Mouse (Mus musculus) cerebellum, postnatal 36 days (tissue): ENCODE results near the gene Il17f.
"Not testable (repeated sequence)": the region's sequence is repeated elsewhere in the genome, so short reads cannot be mapped to it uniquely, and the experiment has no call there.

Experiments used
- DNase-seq, 2 experiments: peaks; one replicate each; pipeline ENCODE4 v3.0.0; 2021 to 2022; ENCODE audit warnings: mixed read lengths in 2 of 2

The Il17f gene

DNA sequence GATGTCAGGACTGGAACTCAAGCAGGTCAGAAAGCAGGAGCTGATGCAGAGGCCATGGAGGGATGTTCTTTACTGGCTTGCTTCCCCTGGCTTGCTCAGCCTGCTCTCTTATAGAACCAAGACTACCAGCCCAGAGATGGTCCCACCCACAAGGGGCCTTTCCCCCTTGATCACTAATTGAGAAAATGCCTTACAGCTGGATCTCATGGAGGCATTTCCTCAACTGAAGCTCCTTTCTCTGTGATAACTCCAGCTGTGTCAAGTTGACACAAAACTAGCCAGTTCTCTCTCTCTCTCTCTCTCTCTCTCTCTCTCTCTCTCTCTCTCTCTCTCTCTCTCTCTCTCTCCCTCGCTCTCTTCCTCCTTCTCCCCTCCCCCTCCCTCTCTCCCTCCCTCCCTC lies at the start of gene Il17f:
Gene Il17f, minus strand, starts transcription at position 101 of the 400 bp plus-strand sequence.
- not testable (repeated sequence) for DNase-seq

DNA sequence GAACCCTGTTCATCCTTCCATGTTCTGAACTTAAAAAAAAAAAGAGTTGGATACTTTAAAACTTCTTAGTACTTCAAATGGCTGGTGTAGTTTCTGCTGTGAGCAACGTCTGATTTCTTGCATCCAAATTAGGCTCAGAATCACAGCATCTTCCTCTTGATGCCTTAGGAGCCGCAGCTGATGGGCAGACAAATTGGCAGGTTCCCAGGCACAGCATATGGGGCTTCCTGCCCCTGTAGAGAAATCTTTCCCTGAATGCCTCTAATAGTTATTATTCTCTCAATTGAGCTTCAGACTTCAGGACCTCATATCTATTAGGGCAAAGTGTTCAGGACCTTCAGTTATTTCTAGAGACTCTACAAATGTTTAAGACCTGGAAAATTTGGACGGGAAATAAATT lies 49.5 kb upstream of the Il17f start:
- DNase-seq = peak; percentile 81 to 82

DNA sequence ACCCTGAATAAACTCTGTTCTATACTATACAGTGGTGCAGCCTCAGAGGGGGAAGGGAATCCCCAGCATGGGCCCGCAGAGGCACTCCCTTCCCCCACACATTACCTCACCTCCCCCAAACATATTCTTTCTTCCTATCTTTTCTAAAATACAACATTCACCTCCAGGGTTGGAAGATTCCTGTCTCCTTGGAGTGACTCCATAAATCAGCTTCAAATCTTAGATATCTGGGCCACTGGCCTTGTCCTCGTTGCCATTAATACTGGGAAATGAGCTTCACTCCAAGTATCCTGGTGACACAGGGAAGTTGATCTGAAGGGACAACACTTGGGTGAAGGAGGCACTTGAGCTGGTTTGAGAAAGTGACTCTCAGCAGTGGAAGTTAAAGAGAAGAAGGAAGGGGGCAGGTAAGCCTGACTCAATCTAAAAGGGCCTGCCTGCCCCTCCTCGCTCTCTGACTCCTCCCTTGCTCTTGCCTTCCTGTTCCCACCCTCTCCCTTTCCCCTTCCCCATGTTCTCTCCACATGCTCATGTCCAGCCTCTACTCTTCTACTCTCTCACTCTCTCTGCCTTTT lies 46.2 kb upstream of the Il17f start:
- DNase-seq = no peak

DNA sequence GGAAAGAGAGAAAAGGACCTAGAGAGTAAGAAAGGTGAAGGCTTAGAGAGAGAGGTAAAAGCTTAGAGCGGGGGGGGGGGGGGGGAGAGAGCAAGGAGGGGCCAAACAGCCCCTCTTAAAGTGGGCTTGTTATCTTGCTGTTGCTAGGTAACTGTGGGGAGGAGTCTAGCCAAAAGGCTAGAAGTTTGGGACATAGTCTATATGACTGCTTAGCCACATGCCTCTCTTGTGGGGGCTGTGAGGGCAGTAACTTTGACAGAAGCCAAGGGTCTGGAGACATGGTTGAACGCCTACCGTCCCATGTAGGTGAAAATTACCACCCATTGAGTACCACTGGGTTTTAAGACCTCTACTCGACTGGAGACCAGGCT lies 42.7 kb upstream of the Il17f start:
- no peak for DNase-seq

DNA sequence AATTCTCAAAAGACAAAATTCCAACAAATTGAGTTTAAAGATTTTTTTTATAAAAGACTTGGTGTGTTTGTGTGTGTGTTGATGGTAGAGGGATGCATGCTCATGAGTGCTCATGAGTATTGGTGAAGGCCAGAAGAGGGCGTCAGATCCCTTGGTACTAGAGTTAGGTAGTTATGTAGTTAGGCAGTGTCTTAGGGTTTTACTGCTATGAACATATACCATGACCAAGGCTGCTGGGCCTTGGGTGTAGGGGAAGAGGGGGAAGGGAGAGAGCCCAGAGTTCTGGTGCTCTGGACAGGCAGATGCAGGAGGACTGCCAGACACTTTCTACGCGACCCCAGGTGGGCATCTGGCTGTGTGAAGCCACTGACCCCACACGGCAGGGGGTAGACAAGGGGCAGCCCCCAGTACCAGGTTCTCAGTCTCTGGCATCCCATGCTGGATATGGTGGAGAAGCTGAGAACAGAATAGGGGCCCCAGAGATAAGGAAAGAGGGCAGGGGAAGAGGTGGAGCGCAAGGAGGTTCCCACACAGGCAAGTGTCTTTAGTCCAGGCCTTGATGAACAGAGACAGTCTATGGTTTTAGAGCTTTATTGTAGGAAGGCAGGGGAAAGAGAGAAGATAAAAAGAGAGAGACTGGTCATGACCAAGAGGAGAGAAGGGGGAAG lies 42.2 kb upstream of the Il17f start:
- no peak for DNase-seq

DNA sequence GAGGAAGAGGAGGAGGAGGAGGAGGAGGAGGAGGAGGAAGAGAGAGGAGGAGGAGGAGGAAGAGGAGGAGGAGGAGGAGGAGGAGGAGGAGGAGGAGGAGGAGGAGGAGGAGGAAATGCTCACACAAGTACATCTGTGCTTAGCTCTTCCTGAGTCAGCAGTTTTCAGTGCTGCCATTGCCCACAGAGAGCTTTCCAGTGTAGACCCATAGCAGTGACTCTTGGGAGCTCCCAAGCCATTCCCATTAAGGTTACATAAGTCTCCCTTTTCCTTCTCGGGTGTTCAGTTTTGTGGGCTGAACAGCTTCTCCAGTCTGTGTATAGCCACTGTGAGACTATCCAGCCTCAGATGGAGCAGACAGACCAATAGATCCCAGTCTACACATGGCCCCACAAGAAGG lies 40.1 kb upstream of the Il17f start:
- DNase-seq = no peak

DNA sequence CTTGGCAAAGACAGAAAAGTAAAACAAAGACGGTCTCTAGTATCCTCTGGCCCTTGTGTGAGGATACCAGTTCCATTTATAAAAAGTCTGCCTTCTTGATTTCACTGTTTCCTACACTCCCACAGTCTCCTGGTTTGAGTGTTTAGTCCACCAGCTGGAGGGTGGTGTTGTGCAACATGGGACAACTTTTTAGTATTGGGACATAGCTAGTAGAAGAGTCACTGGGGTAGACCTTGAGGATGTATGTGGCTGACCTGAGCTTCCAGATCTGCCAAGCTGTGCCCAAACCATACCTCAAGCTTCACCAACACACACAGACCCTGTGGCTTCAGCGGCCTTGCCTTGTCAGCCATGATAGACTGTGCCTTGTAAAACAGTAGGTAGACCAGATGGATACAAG lies 37.6 kb upstream of the Il17f start:
- no peak for DNase-seq

DNA sequence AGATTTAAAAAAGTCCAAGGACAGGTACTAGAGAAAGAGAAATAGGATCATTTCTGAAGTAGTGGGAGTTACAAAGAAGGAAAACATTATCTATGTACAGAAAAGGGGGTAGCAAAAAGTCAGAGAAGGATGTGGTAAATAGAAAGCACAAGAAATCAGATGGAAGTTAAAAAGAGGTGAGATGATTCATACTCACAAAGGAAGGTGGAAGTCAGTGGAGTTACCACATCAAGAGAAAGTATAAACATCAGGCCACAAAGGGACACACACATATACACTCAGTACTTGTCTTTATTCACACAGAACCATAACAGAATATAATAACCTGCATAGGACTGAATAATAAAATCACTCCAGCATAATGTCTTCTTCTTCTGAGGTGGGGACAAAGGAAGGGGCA lies 34.6 kb upstream of the Il17f start:
- no peak for DNase-seq

DNA sequence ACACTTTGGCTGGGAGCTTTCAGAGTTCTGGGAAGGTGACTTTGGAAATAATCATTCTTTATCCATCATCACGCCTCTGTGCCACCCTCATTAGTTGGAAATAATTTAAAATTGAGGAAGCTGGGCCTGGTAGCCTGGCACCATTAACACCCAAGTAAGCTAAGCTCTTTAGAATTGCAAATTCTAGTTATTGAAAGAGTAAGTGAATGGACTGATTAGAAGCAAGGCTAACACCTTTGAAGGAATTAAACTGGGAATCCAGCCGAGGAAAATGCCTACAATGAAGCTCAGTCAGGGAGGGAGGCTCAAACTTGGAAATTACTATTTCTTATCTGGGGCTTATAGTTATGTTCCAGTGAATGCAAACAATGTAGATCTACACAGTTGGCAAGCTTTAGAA lies 33.5 kb upstream of the Il17f start:
- no peak for DNase-seq

DNA sequence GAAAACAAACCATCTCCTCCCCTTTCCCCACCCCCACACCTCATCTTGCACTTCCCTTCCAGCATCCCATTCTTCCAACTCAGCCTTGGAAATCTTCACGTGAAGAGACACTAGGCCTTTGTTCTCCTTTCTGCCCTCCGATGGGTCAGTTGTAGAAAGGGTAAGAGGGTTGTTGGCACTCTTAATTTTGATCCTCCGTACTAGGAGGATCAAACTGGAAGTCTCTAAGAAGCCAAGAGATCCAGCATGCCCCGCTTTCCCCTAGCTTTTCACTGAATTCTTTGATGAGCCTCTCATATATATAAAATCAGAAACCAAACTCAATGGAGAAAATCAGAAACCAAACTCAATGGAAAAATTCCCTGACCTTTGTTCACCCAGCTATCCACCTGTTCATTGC lies 33.1 kb upstream of the Il17f start:
- no peak for DNase-seq

DNA sequence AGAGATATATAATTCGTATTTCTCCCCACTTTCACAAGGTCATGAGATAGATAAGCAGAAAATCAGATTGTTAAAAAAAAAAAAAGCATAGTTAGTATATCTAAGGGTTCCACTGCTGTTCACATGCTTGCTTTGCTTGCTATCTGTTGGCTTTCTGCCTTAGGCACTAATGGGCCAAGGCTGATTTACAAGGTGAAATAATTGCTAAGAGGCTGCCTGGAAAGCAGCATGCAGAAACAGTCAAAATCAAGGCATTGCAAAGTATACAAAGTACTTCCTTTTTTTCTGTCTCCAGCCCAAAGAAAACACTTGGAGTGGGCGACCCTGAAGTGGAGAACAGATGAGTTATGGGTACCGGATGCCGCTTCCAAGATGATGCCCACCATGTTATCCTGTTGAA lies 30.5 kb upstream of the Il17f start:
- no peak for DNase-seq

DNA sequence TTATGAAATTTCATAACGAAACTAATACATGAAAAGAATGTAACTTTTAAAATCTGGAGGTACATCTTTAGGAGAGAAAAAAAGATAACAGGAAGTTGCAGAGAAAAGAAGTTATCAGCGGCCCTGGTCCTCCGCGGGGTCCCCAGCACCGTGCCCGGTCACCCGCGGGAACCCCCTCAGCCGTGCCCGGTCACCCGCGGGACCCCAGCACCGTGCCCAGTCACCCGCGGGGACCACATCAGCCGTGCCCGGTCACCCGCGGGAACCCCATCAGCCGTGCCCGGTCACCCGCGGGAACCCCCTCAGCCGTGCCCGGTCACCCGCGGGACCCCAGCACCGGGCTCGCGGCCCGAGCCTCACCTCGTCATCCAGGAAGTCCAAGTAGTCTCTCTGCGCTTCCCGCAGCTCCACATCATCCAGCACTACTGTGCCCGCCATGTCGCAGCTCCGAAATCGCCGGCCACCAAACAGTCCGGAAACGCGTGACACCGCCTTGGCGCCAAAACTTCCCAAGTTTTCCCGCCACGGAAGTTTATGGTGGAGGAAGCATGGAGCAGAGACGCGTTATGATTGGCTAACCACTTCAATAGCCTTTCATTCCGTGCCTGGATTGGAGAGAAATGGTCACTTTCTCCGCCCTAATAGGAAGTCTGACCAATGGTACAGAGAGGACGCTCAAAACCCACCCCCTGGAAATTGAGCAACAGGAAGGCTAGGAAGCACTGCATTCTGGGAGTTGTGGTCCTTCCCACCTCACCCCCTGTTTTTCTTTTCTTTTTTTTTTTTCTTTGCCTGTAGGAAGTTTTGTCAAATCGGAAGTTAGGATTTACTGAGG lies 29.6 kb upstream of the Il17f start, which contains the start of gene Mcm3:
Gene Mcm3, minus strand, starts transcription at position 542 of the 835 bp plus-strand sequence.
- peak; percentile 73 to 84 for DNase-seq

DNA sequence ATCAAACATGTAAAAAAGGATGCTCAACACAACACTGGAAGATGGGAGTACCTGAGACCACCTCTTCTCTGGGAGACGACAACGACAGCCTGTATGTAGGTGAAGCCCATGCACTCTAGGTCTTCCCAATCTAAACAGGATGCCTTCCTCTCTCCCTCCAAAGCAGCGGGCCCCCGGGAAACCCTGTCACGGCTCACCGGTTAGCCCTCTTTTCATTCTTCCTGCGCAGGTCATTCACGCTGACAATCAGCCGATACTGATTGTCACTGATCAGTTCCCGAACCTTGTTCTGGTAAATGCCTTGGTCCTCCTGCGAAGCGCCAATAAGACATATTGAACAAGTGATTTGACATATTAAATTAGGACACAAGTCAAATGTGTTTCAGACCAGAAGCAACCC lies 27.2 kb upstream of the Il17f start:
- DNase-seq = no peak

DNA sequence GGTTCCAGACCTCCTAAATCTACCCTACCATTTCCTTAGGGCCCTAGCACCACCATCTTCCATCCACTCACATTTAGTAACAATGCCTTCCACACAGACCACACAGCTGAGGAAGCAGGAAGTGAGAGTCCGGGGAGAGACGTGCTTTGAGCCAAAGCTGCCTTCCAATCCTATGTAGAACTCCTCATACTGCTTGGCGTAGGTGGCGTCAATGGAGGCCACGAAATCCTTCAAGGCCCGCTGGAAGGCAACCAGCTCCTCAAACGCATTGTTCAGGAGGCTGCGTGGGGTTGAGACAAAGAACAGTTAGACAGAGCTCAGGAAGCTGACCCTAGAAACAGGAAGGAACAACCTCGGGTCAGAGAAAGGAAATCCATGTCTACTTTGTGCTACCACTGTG lies 26.8 kb upstream of the Il17f start:
- DNase-seq = no peak

DNA sequence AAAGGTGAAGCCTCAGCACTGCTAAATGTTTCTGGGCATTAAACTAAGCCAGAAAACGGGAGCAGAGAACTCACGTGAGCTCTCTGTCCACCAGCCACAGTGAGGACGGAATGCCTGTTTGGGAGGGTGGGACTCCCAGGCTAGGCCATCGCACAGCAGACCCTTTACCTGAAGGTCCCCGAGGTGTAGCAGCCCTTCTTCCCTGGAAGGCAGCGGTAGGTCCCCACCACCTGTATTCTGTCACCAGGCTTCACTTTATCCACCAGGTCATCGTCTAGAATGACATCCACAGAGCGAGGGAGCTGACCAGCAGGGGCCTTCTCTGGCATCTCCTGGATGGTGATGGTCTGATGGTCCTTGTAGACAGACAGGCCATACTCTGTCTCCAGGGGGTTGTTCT lies 24.1 kb upstream of the Il17f start:
- no peak for DNase-seq

DNA sequence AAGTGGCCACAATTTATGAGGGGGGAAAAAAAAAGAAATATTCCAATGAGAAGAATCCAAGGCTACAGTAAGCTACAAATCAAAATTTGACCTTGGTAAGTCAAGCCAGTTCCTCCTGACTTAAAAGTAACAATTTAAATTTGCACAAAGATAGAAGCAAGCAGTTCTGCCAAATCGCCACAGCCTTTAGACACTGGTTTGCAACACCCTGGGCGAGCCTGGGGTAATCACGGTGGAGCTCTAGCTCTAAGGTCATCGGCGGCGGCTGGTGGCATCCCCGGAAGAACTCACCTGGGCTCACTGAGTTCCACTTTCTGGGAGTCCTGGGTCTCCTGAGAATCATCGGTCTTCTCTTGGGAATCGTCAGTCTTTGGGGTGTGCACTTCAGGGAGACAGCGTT lies 14.1 kb upstream of the Il17f start:
- DNase-seq = no peak

DNA sequence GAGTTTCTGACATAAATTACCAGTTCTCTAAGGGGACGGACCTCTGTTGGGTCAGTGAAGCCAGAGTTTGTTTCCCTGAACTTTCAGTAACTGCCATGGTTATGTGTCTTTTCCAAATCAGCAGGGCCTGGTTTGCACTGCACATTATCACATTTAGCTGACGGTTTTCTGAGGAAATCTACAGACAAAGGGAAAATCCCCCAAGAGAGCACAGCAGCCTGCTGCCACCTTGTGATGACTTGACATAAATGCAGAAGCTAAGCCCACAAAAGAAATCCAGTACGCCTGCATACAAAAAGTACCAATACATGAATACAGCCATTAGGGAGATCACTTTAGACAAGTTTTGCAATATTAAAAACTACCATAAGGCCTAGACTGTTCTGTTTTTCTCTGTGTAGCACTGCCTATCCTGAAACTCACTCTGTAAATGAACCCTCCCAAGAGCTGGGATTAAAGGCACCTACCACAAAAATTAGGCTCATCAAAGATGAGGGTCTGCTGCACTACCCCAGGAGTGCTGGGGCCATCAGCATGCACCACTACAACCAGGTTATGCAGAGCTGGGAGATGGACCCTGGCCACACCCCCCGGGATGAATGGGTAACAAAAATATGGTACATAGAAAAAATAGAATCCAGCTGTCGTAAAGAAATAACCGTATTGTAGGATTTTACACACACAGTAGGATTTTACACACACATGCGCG lies 11.4 kb upstream of the Il17f start:
- DNase-seq = peak in 1 of 2 experiments; percentile 13

DNA sequence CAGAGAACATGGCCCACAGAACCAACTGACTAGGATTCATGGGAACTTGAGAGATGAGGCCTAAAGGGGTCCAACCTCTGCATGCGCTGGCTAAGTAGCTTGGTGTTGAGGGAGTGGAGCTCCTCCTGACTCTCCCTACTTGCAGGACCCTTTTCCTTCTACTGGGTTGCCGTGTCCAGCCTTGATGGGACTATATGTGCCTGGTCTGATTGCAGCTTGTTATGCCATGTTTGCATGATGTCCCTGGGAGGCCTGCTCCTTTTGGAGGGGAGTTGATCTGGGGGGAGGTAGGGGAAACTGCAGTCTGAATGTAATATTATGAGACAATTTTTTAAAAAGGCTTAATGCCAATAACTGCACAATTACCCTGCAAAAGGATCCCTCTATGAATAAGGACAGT lies 10.9 kb upstream of the Il17f start:
- no peak for DNase-seq

DNA sequence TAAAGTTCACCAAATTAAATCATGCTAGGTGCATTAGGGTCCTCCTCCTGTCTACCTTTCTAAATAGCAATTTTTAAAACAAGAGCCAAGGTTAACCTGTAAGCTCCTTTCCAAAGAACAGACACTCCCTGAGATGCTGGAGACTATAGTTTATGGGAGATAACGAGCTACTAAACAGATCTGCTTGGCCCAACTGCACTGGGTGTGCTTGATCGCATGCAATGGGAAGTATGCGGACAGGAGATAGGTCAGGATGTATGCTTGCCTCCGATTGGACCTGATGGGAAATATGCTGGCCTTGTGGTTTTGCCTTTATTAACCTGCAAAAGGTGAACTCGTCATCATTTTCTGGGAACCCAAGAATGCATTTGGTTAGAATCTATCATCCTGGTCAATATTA lies 4.8 kb upstream of the Il17f start:
- DNase-seq = no peak

DNA sequence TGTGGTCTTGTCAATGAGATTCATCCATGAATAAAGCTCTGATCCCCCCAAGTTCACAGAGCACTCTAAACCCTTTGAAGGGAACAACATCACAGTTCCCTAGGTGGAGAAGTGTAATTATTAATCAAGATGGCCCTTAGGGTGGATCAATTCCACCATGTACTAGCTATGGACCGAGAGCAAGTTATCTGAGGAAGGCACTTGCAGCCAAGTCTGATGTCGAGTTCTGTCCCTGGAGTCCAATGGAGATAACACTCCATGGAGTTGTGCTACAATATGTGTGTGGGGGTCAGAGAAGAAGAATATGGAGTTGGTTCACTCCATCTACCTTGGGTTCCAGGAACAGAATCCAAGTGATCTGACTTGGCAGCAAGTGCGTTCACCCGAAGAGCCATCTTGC lies 4.3 kb upstream of the Il17f start:
- DNase-seq = no peak

DNA sequence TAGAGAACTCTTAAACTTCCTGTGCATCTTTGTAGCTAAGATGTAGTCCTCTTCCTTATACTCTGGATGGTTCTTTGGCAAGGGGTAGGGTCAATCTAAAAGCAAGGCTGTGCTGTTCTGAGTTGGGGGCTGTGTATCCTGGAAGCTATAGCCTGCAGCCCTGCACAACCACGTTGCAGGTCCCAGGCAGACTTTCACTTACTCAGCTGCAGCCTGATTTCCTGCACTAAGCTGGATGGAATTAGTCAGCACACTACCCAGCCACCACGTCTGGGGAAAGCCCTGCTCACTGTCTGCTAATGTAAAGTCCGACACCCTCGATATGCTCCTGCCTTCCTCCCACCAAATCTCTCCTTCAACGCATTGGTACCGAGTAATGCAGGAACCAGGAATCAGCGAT lies 997 bp upstream of the Il17f start:
- no peak for DNase-seq

DNA sequence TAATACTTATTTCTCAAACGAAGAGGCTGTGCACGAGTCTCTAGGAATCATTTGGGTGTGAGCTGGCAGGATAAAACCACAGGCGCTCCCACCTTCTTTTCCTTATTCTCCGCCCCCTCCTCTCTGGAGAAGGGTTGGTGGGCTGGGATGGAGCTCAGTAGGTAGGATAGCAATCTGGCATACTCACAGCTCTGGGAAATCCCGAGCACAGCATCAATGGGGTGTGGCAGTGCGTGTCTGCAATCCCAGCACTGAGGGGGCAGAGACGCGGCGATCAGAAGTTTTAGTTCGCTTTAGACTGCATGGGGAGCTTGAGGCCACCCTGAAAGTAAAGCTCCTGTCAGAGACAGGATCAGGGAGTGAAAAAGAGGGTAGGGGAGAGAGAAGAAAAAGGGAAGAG lies 2.0 kb downstream of the Il17f start:
- DNase-seq = no peak

DNA sequence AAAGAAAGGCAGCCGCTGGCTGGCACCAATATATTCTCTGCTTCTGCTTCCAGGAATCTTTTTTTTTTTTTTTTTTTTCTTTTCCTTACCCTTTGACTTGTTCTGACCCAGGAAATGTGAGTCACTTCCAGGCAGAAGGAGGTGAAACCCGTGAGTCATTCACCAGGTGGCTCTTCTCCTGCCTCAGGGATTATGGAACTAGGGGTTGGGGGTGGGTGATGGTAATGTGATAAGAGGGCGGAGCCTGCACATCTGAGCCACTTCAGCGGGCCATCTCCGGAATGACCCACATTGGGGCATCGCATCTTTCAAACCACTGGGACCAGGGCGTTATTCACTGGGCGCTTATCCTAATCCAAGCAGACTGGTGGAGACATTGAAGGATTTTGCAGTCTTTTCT lies 3.4 kb downstream of the Il17f start:
- DNase-seq = no peak

DNA sequence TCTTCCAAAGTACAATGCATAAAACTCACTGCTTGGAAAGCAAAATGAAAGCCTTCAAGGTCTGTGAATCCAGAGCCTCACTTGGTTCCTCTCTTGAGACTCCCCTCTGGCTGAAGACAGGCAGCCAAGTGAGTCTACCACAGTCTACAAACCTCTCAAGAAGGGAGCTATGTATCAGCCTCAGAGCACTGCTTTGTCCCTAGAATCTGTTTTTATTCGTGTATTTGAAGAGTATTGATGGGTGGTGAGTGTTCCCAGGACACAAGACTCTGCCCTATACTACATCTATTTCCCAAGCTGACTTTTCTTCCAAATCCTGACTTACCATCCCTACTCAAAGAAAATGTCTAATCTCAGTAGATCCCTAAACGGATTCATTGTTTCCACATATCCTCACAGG lies 12.1 kb downstream of the Il17f start:
- DNase-seq = no peak
